Mouse (Mus musculus) heart, adult 9 months (tissue): ENCODE measurements at regions not wholly inside any gene's neighbourhood (a gene's known extent, or its start where the extent isn't known, plus 50 kb on each side); places are given as distances from the start of the nearest gene placed in this dataset.
A peak's percentile ranks its signal among the peaks of the same experiment; 100 is the strongest.

ENCODE experiments used
- DNase-seq, 2 experiments: peaks; one replicate each; pipeline ENCODE4 v3.0.0; 2022; ENCODE audit warnings: low spot score in 2 of 2

GRCm38 (mm10) chr2:132472126-132472525 is 86.9 kb upstream of the Prokr2 start:
- no peak for DNase-seq

- DNase-seq = no peak
These were observed 83.9 kb upstream of the Prokr2 start for GRCm38 (mm10) chr2:132468957-132469642.

GRCm38 (mm10) chr2:132455029-132455428 is 69.8 kb upstream of the Prokr2 start:
- no peak for DNase-seq

- no peak for DNase-seq
These were observed 64.1 kb upstream of the Prokr2 start for GRCm38 (mm10) chr2:132449347-132449746.

GRCm38 (mm10) chr2:132447826-132448225 is 62.6 kb upstream of the Prokr2 start:
- DNase-seq = peak; percentile 2 to 8

- DNase-seq = no peak
These were observed 60.8 kb upstream of the Prokr2 start for GRCm38 (mm10) chr2:132446019-132446418.

GRCm38 (mm10) chr2:132444442-132445161 is 59.4 kb upstream of the Prokr2 start:
- no peak for DNase-seq
